8 mouse cellular contexts compared by ENCODE assay signal in the genomic region with DNA sequence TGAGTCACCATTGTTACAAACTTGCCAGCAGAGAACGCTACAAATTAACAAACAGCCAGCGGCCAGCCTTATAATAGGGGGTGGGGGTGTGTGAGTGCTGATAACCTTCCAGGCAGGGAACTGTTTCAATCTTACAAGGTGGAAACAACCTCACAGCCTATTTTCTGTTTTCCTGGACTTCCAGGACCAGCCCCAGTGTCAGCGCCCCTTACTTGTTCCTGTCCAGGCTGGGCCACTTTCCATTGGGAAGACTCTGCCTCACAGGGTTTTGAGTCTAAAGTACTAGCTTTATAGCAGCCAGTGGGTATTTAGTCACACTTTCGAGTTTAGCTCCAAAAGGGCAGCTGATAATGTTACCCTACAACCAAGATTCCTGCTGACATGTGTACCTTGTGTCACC. TPM values are rescaled to one million over a fixed set of nuclear protein-coding genes. Genes with fewer than 3 reads are reported as not detected.
A peak's percentile ranks its signal among the peaks of the same experiment; 100 is the strongest.
DNase-seq lines count a peak whose midpoint lies in the region; ATAC-seq and TF ChIP-seq lines count a peak whose summit lies in the region.

No protein-coding gene starts in this region.

- H3K79me2 ChIP-seq in heart, adult 2 months (replicated peaks; ENCODE audit: control insufficient read depth, insufficient read depth, low read length): peaks cover 6% of the 10 kb centered on the region; the same call in 1 of the 2 replicates

- peak overlapping the region; percentile 99 for H3K27ac ChIP-seq in heart, adult 2 months
- peak overlapping the region; percentile 86 for H3K27ac ChIP-seq in embryonic fibroblast, embryonic 13.5 days (ENCODE audit: insufficient read depth, low read length)
- peak overlapping the region; percentile 98 for H3K27ac ChIP-seq in kidney, embryonic 15.5 days
- H3K27ac ChIP-seq in midbrain, postnatal 0 days (ENCODE audit: low read depth, low read length): no peak overlapping the region

- peaks cover 20% of the 10 kb centered on the region for H3K4me1 ChIP-seq in heart, adult 2 months (ENCODE audit: control insufficient read depth, insufficient read depth, low read length)
- H3K4me1 ChIP-seq in embryonic fibroblast, embryonic 13.5 days (ENCODE audit: control insufficient read depth, insufficient read depth, low read length): peaks cover 30% of the 10 kb centered on the region
- peaks cover 76% of the 10 kb centered on the region for H3K4me1 ChIP-seq in kidney, embryonic 15.5 days
- H3K4me1 ChIP-seq in midbrain, postnatal 0 days (ENCODE audit: insufficient read depth, low read length): peaks cover 26% of the 10 kb centered on the region

- TF ChIP-seq CTCF in heart, adult 2 months (IDR thresholded peaks at IDR 0.05): 0 out of 2 replicates have a peak, but pooled peaks have one; percentile 6
- no peak for TF ChIP-seq CTCF in embryonic fibroblast, embryonic 13.5 days (IDR thresholded peaks at IDR 0.05; ENCODE audit: borderline replicate concordance, insufficient read depth, low read length)
- TF ChIP-seq CTCF in midbrain, postnatal 0 days (IDR thresholded peaks at IDR 0.05): no peak

- no peaks in the 10 kb centered on the region for H3K27me3 ChIP-seq in heart, adult 2 months (ENCODE audit: control insufficient read depth, insufficient read depth, low read length)
- H3K27me3 ChIP-seq in kidney, embryonic 15.5 days: no peaks in the 10 kb centered on the region
- H3K27me3 ChIP-seq in midbrain, postnatal 0 days (ENCODE audit: insufficient read depth, low read length): no peaks in the 10 kb centered on the region

- H3K9ac ChIP-seq in heart, adult 2 months (ENCODE audit: low read depth, low read length): peak overlapping the region; percentile 66
- H3K9ac ChIP-seq in kidney, embryonic 15.5 days: 0 out of 2 replicates have a peak overlapping the region, but pooled peaks have one; percentile 15
- 0 out of 2 replicates have a peak overlapping the region, but pooled peaks have one; percentile 42 for H3K9ac ChIP-seq in midbrain, postnatal 0 days (replicated peaks; ENCODE audit: low read length, poor library complexity, severe bottlenecking)

- H3K36me3 ChIP-seq in heart, adult 2 months (ENCODE audit: control insufficient read depth, insufficient read depth, low read length): peaks cover 42% of the 10 kb centered on the region
- H3K36me3 ChIP-seq in kidney, embryonic 15.5 days: no peaks in the 10 kb centered on the region
- H3K36me3 ChIP-seq in midbrain, postnatal 0 days (ENCODE audit: insufficient read depth, low read length): no peaks in the 10 kb centered on the region

- TF ChIP-seq EP300 in heart, adult 2 months (IDR thresholded peaks at IDR 0.05; ENCODE audit: insufficient read depth, low read depth, low read length): no peak

- H3K4me3 ChIP-seq in heart, adult 2 months: peak overlapping the region; percentile 93
- 0 out of 2 replicates have a peak overlapping the region, but pooled peaks have one; percentile 20 for H3K4me3 ChIP-seq in embryonic fibroblast, embryonic 13.5 days (ENCODE audit: insufficient read depth, low read length)
- peak overlapping the region; percentile 84 for H3K4me3 ChIP-seq in kidney, embryonic 15.5 days (replicated peaks)
- no peak overlapping the region for H3K4me3 ChIP-seq in midbrain, postnatal 0 days (ENCODE audit: low read depth, low read length)

- ATAC-seq in kidney, embryonic 15.5 days (replicated peaks; ENCODE audit: low FRiP score): no peak
- no peak for ATAC-seq in midbrain, postnatal 0 days (ENCODE audit: low FRiP score)

- no peak for TF ChIP-seq POLR2A in heart, adult 2 months (IDR thresholded peaks at IDR 0.05; ENCODE audit: insufficient read depth, low read depth, low read length)
- no peak for TF ChIP-seq POLR2A in embryonic fibroblast, embryonic 13.5 days (IDR thresholded peaks at IDR 0.05; ENCODE audit: low read depth, low read length)

- H3K4me2 ChIP-seq in kidney, embryonic 15.5 days: peak overlapping the region; percentile 89
- peak overlapping the region; percentile 83 for H3K4me2 ChIP-seq in midbrain, postnatal 0 days (ENCODE audit: low read depth, low read length, poor library complexity, severe bottlenecking)

- no peaks in the 10 kb centered on the region for H3K9me3 ChIP-seq in kidney, embryonic 15.5 days (replicated peaks)
- H3K9me3 ChIP-seq in midbrain, postnatal 0 days (ENCODE audit: low read length): no peaks in the 10 kb centered on the region

- intact Hi-C loops in heart, adult 2 months (cut with DNase I): loop anchor here (2.0 to 5.0 kb wide), 4 partner anchors 106 to 914 kb away; a partner anchor contains a TSS

- peak in 1 of 2 experiments; percentile 14 for DNase-seq in heart, adult 2 months
- no peak for DNase-seq in heart, adult 9 months (ENCODE audit: low spot score in 2 of 2)
- DNase-seq in midbrain, postnatal 0 days (ENCODE audit: low spot score): no peak
- DNase-seq in right cerebral cortex, postnatal 4 days: no peak
- DNase-seq in spleen, adult 18-20 months: no peak
- no peak for DNase-seq in thymus, postnatal 36 days

- 19% methylated on average over 4 of the region's 4 CpGs for WGBS in heart, adult 2 months
- WGBS in kidney, embryonic 15.5 days: 48% methylated on average over 4 of the region's 4 CpGs
- WGBS in midbrain, postnatal 0 days: 49% methylated on average over 4 of the region's 4 CpGs

RNA-seq across cellular contexts. Expression of a gene that starts 2.8 kb away (rescaled TPM):
- 100 to 1,000 TPM; 800 to 832 TPM for total RNA-seq in heart, adult 2 months (2021)
- 523 and 821 TPM in 2 replicates for polyA plus RNA-seq in heart, adult 2 months (2012; rRNA removed)
- polyA plus RNA-seq in embryonic fibroblast, embryonic 13.5 days (2011; ENCODE audit: insufficient read length, low read depth, missing spikeins): 211 and 238 TPM in 2 replicates
- polyA plus RNA-seq in kidney, embryonic 15.5 days (2015; fragmentation: Nextera tagmentation; extraction: Ambion mirVana): 220 and 247 TPM in 2 replicates
- total RNA-seq in midbrain, postnatal 0 days (2014; rRNA removed): 211 and 235 TPM in 2 replicates
- 54.7 and 56.7 TPM in 2 replicates for polyA plus RNA-seq in midbrain, postnatal 0 days (2015; fragmentation: Nextera tagmentation; extraction: Ambion mirVana)

Comparison
In these comparisons a context has a peak if more than half of its experiments do, and no peak if none do; other contexts are left out.
1. H3K9ac ChIP-seq: peak in every context shown above with its lines; median percentile 66 in heart, adult 2 months; 42 in midbrain, postnatal 0 days; 15 in kidney, embryonic 15.5 days.